Mouse (Mus musculus): ENCODE data around the gene Gnao1. TPM values are rescaled to one million over a fixed set of nuclear protein-coding genes. Genes with fewer than 3 reads are reported as not detected.

The Gnao1 gene
- polyA plus RNA-seq, 1 experiment from 2014 or later: 1.2 TPM

GRCm38 (mm10) chr8:93918580-93918979 is 108.8 kb downstream of the Gnao1 start:
- Histone ChIP-seq H3K4me3 (no peak overlapping the region), H3K4me1 (peaks cover 17% of the 10 kb centered on the region), H3K27ac (no peak overlapping the region), H3K36me3 (no peaks in the 10 kb centered on the region), H3K9me3 (replicated peaks) (no peaks in the 10 kb centered on the region), H3K27me3 (ENCODE audit: low read depth, poor library complexity, severe bottlenecking) (peaks cover 11% of the 10 kb centered on the region)
- WGBS: 81% methylated on average over 2 of the region's 2 CpGs
- DNase-seq (ENCODE audit: low spot score): no peak

GRCm38 (mm10) chr8:93919422-93919821 is 109.7 kb downstream of the Gnao1 start:
- Histone ChIP-seq H3K27ac (no peak overlapping the region), H3K9me3 (replicated peaks) (no peaks in the 10 kb centered on the region), H3K4me3 (no peak overlapping the region), H3K27me3 (ENCODE audit: low read depth, poor library complexity, severe bottlenecking) (peaks cover 8% of the 10 kb centered on the region), H3K36me3 (no peaks in the 10 kb centered on the region), H3K4me1 (peaks cover 17% of the 10 kb centered on the region)
- no peak for DNase-seq (ENCODE audit: low spot score)
- WGBS: 83% methylated on average over 3 of the region's 3 CpGs

DNA sequence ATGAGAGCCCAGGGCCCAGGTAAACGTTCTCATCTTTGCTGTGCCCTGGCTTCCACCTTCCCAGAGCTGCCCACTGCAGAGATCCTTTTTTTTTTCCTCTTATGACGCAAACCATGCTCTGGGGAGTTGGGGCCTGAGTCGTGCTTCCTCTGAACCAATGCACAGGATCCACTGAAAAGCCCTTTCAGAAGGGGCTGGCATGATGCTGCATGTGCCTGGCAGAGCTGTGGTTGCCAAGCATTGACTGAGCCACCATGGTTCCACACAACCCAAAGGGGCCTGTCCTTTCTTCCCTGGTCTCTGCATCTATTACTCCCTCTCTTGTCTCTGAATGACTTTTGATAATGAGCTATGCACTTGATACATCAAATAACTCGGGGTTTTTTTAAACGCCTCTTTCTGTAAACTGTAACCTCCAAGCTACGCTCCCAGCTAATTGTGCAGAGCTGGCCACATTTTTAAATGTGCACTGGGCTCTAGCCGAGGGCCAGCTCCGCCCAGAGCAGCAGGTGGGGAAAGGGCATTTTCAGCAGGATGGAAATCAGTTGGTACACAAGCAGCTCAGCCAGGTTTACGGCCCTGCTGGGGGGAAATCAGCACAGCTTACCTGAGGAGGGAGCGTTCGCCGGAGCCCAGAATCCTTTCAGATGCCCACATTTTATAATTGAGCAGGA is 110.3 kb downstream of the Gnao1 start:
- Histone ChIP-seq H3K27ac (no peak overlapping the region), H3K9me3 (replicated peaks) (no peaks in the 10 kb centered on the region), H3K4me1 (peaks cover 19% of the 10 kb centered on the region), H3K36me3 (no peaks in the 10 kb centered on the region), H3K4me3 (no peak overlapping the region), H3K27me3 (ENCODE audit: low read depth, poor library complexity, severe bottlenecking) (peaks cover 1% of the 10 kb centered on the region; the same call in 1 of the 2 replicates)
- no peak for DNase-seq (ENCODE audit: low spot score)
- WGBS: 73% methylated on average over 12 of the region's 12 CpGs

DNA sequence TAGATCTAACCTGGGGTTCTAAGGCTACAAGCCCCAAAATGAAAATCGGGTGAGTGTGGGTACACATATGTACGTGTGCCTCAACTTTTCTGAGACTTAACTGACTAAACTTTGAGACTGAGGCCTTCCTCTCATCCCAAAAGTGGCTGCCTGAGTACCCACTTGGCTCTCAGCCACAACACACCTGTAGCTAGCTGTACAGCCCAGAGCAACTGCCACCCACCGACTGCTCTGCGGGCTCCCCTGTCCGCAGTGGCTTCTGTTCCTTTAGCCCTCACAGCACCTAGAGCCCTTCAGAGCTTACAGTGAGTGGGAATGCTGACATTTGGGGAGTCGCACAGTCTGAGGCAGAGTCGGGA is 110.8 kb downstream of the Gnao1 start:
- DNase-seq (ENCODE audit: low spot score): no peak
- Histone ChIP-seq H3K4me3 (no peak overlapping the region), H3K27me3 (ENCODE audit: low read depth, poor library complexity, severe bottlenecking) (no peaks in the 10 kb centered on the region), H3K36me3 (no peaks in the 10 kb centered on the region), H3K9me3 (replicated peaks) (no peaks in the 10 kb centered on the region), H3K4me1 (peaks cover 24% of the 10 kb centered on the region), H3K27ac (no peak overlapping the region)
- 85% methylated on average over 7 of the region's 7 CpGs for WGBS

DNA sequence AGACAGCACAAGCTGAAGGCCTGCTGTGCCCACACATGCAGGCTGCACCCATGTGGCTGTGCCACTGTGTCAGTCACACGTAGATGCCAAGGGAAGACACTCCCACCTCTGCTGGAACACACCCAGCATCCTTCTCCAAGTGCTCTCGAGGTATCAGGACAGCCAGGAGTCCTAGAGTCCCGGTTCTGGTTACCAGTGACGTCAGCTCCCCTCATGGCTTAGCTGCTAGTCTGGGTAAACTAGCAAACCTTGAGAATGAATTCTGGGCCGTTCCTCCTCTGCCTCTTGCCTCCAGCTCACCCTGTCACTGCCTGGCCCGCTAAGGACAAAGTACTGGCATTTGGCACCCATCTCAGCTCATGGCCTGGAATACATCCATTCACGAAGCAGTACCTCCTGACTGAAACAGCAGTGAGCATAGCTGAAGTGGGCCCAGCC is 114.2 kb downstream of the Gnao1 start:
- Histone ChIP-seq H3K4me3 (no peak overlapping the region), H3K4me1 (peaks cover 10% of the 10 kb centered on the region), H3K9me3 (replicated peaks) (no peaks in the 10 kb centered on the region), H3K36me3 (no peaks in the 10 kb centered on the region), H3K27me3 (ENCODE audit: low read depth, poor library complexity, severe bottlenecking) (no peaks in the 10 kb centered on the region), H3K27ac (no peak overlapping the region)
- no peak for DNase-seq (ENCODE audit: low spot score)
- 65% methylated on average over 7 of the region's 7 CpGs for WGBS

DNA sequence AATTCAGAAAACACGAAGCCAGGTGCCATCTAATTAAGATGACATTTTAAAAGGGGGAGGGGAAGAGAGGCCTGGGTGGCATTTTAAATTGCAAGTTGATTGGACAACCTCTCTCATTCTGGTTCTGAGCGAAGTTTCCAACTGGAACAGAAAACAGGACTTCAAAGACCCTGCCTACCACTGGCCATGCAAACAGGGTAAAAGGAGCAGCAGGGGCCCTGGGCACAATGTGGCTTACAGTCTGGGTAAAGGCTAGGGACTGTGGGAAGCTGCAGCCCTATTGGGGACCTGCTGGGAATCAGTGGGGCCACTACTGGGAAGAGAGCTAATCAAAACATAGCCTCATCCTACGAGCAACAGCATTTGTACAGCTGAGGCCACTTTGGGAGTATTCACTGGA is 115.7 kb downstream of the Gnao1 start:
- H3K4me1 ChIP-seq: peaks cover 10% of the 10 kb centered on the region
- WGBS: 28% methylated on average over 3 of the region's 3 CpGs

GRCm38 (mm10) chr8:93929233-93929632 is 119.5 kb downstream of the Gnao1 start:
- Histone ChIP-seq H3K4me3 (no peak overlapping the region), H3K4me1 (peaks cover 15% of the 10 kb centered on the region), H3K9me3 (replicated peaks) (no peaks in the 10 kb centered on the region; the same call in 1 of the 2 replicates), H3K27ac (no peak overlapping the region), H3K36me3 (no peaks in the 10 kb centered on the region), H3K27me3 (ENCODE audit: low read depth, poor library complexity, severe bottlenecking) (no peaks in the 10 kb centered on the region)
- 83% methylated on average over 4 of the region's 4 CpGs for WGBS
- DNase-seq (ENCODE audit: low spot score): no peak

More for the DNA sequence above, 115.7 kb downstream of the Gnao1 start:
- Histone ChIP-seq H3K4me3 (no peak overlapping the region), H3K36me3 (no peaks in the 10 kb centered on the region), H3K27ac (no peak overlapping the region), H3K27me3 (ENCODE audit: low read depth, poor library complexity, severe bottlenecking) (no peaks in the 10 kb centered on the region), H3K9me3 (replicated peaks) (no peaks in the 10 kb centered on the region; the same call in 1 of the 2 replicates)
- no peak for DNase-seq (ENCODE audit: low spot score)

DNA sequence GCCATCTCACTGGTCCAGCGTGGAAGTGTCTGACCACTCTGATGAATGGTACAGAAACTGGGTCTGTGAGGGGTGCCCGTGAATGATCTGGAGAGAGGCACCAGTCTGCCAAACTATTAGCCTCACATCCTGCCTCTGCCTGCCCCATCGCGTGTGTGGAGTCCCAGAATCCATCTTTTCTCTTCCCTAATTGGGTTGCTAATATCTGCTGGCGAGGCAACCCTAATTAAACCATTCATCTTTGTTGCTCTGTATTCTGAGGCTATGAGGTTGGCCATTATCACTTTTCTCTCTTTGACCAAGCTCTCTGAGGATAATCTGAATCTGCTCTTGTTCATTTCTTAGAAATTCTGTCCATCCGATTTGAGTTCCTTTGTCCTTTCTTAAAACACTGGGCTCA is 121.6 kb downstream of the Gnao1 start:
- H3K9me3 ChIP-seq (replicated peaks): no peaks in the 10 kb centered on the region; the same call in 1 of the 2 replicates
- WGBS: 83% methylated on average over 6 of the region's 6 CpGs
- DNase-seq (ENCODE audit: low spot score): no peak
- H3K4me1 ChIP-seq: peaks cover 10% of the 10 kb centered on the region
- H3K27ac ChIP-seq: no peak overlapping the region
- no peaks in the 10 kb centered on the region for H3K36me3 ChIP-seq
- H3K4me3 ChIP-seq: no peak overlapping the region
- H3K27me3 ChIP-seq (ENCODE audit: low read depth, poor library complexity, severe bottlenecking): no peaks in the 10 kb centered on the region

DNA sequence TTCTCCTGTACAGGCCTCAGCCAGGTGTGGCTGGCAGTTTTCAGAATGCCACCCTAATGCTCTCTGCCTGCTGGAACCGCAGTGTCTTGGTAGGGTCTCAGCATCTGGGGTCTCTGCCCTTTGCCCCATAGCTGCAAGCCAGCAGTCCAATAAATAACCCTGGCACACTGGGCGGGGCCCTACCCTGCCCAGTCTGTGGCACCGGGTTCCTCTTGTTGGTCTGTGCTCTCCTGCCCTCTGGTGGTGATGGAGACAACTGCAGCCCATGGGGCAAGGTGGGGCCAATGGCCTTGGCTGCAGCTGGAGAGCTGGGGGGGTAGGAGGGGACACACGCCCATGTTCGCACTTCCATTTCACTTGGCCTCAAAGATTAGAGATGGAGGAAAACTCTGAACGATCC is 123.1 kb downstream of the Gnao1 start:
- H3K36me3 ChIP-seq: no peaks in the 10 kb centered on the region
- H3K27ac ChIP-seq: no peak overlapping the region
- H3K4me1 ChIP-seq: peaks cover 10% of the 10 kb centered on the region
- DNase-seq (ENCODE audit: low spot score): peak; percentile 86
- 29% methylated on average over 6 of the region's 6 CpGs for WGBS
- no peaks in the 10 kb centered on the region; the same call in 1 of the 2 replicates for H3K9me3 ChIP-seq (replicated peaks)
- no peaks in the 10 kb centered on the region for H3K27me3 ChIP-seq (ENCODE audit: low read depth, poor library complexity, severe bottlenecking)
- H3K4me3 ChIP-seq: no peak overlapping the region

- WGBS: 92% methylated on average over 2 of the region's 2 CpGs
- Histone ChIP-seq H3K4me3 (no peak overlapping the region), H3K9me3 (replicated peaks) (no peaks in the 10 kb centered on the region; the same call in 1 of the 2 replicates), H3K27ac (no peak overlapping the region), H3K27me3 (ENCODE audit: low read depth, poor library complexity, severe bottlenecking) (no peaks in the 10 kb centered on the region), H3K4me1 (peaks cover 10% of the 10 kb centered on the region), H3K36me3 (no peaks in the 10 kb centered on the region)
- DNase-seq (ENCODE audit: low spot score): no peak
These were observed 123.5 kb downstream of the Gnao1 start for GRCm38 (mm10) chr8:93933288-93933687.

- WGBS: 83% methylated on average over 3 of the region's 3 CpGs
- H3K4me3 ChIP-seq: no peak overlapping the region
- H3K27ac ChIP-seq: no peak overlapping the region
- peaks cover 15% of the 10 kb centered on the region for H3K4me1 ChIP-seq
- no peaks in the 10 kb centered on the region for H3K36me3 ChIP-seq
- no peaks in the 10 kb centered on the region for H3K27me3 ChIP-seq (ENCODE audit: low read depth, poor library complexity, severe bottlenecking)
- DNase-seq (ENCODE audit: low spot score): no peak
- H3K9me3 ChIP-seq (replicated peaks): no peaks in the 10 kb centered on the region
These were observed 128.4 kb downstream of the Gnao1 start for GRCm38 (mm10) chr8:93938193-93938592.

DNA sequence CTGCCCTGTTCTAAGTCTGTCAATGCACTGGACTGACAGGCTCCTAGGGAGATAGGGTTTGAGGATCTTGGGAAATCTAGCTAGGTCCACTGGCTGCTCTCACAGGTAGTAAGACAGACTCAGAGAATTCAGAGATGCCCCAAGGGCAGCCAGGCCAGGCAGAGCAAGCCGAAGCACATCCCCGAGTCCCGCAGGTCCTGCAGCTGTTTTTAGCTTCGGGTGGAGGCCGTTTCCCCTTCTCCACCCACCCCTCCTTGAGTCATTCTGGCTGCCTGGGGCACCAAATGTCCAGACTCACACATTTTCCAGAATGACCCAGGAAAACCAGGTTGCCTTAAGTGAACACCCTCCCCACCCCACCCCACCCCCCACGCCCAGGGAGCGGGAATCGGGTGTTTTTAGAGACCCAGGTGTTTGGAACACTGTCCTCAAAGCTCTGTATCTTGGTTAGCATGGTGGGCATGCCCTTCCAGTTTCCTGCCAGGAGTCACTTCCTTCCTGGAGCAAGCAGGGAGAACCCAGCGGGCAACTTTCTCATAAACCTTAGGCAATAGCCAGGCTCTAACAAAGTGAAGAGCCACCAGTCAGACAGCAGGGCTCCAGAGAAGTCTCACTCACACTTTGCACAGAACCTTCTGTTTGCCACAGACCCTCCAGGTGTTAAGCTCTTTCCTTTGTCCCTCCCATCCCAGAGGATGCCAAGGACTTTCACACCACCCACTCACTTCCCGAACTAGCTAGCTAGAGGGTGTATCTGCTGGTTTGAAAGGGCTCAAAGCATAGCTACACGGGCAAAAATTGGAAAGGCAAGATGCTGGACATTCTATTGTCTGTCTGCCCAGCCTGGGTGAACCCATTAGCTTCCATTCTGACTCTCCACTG is 131.0 kb downstream of the Gnao1 start:
- Histone ChIP-seq H3K36me3 (no peaks in the 10 kb centered on the region), H3K9me3 (replicated peaks) (no peaks in the 10 kb centered on the region), H3K4me3 (no peak overlapping the region), H3K4me1 (peaks cover 11% of the 10 kb centered on the region), H3K27ac (no peak overlapping the region; the same call in 1 of the 2 replicates), H3K27me3 (ENCODE audit: low read depth, poor library complexity, severe bottlenecking) (no peaks in the 10 kb centered on the region)
- no peak for DNase-seq (ENCODE audit: low spot score)
- 64% methylated on average over 11 of the region's 11 CpGs for WGBS

- DNase-seq (ENCODE audit: low spot score): no peak
- Histone ChIP-seq H3K4me1 (peaks cover 10% of the 10 kb centered on the region), H3K4me3 (no peak overlapping the region), H3K27ac (no peak overlapping the region), H3K9me3 (replicated peaks) (no peaks in the 10 kb centered on the region), H3K36me3 (no peaks in the 10 kb centered on the region), H3K27me3 (ENCODE audit: low read depth, poor library complexity, severe bottlenecking) (no peaks in the 10 kb centered on the region)
- WGBS: 81% methylated on average over 4 of the region's 4 CpGs
These were observed 131.9 kb downstream of the Gnao1 start for GRCm38 (mm10) chr8:93941636-93942054.
